Mouse (Mus musculus): ENCODE measurements at regions not wholly inside any gene's neighbourhood (a gene's known extent, or its start where the extent isn't known, plus 50 kb on each side); places are given as distances from the start of the nearest gene placed in this dataset.

DNA sequence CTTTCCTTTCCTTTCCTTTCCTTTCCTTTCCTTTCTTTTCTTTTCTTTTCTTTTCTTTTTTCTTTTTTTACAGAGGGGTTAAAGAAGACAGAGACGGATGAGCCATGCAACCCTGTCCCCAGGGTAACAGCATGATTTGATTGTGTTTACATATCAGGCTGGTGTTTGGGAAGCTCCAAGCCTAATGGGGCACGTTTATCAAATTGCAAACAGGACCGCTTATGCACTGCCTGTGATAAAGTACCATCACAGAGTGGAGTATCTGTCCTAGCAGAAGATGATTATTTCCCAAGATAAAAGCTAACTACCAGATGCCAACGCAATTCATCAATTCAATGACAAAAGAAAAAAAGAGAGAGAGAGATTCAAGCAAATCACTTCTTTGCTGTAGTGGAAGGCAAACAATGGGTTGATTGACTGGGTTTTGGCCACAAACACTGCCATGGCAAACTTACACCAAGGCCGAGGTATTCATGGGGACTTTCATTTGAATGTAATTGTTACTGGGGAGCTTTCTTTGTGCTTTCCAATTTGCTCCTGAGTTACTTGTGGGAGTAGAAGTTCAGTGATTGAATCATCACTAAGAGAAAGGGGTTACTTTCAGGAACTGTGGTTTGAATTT lies 1450.1 kb downstream of the Slc22a22 start:
- DNase-seq, result no peak

DNA sequence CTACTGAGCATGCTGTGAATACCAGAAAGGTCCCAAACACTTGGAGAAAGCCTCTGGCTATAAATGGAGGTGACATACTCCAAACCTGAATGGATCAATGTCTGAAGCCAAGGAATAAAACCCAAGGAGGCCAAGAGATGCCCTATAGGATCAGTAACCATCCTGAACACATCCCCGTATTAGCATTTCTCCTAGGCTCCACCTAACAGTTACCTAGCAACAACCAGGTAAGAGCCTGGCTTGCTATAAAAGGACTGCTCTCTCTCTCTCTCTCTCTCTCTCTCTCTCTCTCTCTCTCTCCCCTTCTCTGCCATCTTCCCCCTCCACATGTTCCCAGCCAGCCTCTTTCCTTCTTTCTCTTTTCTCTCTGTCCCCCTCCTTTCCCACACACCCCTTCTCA lies 1452.7 kb downstream of the Slc22a22 start:
- DNase-seq, result no peak

DNA sequence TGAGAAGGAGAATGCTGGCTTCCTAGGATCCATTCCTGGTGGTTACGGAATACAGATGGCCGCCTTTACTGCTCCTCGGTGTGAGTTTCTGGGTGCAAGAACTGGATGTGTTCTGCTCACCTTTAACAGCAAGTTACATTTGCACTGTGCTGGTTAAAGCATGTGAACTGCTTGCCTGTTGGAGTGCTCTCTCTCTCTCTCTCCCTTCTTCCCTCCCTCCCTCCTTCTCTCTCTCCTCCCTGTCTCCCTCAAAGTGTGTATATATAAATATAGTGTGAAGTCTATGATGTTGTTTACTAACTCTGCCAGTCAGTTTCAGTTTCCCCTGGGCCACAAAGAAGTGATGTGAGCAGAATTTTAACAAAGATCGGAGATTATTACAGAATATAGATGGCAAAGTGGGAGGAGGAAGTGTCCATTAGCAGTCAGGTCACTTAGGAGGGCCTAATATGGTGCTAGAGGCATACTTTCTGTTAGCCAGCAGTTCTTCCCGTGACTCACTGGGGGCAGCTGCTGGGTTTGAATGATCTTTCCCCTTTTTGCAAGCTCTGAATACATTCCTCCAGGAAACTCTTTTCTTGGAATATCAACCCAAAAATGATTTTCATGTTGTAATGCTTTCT lies 1453.5 kb downstream of the Slc22a22 start:
- no peak for DNase-seq

DNA sequence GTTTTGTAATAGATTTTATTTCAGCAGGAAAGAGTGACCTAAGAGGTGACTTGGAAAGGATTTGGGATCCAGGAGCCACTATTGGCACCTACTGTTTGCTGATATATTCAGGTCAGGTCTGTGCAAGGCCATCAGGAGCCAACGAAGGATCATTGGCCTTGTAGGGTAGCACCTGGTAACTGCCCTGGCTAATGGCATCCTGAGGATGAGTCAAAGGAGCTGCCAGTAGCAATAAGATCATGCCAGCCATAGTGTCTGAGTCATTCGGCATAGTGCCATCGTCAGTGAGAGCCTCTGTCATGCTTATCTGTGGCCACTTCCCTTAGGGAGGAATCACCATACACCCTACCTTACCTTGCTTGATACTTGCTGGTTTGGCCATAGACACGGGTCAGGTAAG lies 1455.1 kb downstream of the Slc22a22 start:
- no peak for DNase-seq

DNA sequence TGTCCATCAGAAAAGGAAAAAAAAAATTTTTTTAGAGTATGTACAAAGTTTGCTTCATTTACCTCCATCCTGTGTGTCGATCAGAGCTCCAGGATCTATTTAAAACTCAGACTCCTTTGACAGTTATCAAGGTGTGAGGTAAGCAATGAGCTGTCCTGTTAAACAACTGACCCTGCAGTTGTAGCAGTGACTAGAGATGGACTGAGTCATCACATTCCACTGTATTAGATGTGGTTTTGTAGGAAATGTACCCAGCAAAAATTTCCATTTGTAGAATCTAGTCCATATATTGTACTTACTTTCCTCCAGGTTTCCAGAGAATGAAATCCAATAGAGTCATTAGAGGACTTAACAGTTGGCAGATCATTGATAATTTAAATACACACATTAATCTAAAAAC lies 1459.3 kb downstream of the Slc22a22 start:
- no peak for DNase-seq

DNA sequence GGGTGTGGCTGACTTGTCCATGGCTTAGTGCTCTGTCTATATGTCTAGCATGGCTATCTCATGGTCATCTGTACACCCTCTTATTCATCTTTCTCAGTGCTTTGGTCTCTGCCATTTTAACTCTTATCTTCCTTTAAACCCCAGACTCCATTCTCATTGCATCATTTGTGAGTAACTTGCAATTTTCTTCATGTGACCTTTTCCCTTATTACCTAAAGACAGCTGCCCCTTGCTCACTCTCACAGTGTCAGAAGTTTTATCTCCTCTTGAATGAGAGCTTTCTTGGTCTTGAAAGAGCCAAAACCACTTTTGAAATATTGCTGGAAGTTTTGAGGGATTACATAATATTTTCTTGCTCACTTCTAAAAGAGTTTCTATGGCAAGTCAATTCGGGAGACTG lies 1459.9 kb downstream of the Slc22a22 start:
- DNase-seq, result no peak

DNA sequence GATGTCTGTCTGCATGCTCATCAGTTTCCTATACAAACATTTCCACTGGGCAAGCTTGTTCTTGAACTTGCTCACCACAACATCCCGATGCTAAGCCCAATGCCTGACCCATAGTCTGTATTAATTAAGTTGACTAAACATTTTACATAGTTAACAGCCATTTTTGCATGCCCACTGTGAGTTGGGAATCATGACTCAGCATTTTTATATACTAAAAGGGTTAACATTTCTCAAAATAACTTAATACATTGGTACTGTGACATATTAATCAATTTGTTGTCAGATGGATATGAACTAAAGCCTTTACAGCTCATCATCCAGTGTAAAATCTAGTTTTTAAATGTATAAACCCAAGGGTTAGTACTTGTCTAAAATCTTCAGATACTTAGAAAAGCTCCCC lies 1461.4 kb downstream of the Slc22a22 start:
- DNase-seq, result no peak

DNA sequence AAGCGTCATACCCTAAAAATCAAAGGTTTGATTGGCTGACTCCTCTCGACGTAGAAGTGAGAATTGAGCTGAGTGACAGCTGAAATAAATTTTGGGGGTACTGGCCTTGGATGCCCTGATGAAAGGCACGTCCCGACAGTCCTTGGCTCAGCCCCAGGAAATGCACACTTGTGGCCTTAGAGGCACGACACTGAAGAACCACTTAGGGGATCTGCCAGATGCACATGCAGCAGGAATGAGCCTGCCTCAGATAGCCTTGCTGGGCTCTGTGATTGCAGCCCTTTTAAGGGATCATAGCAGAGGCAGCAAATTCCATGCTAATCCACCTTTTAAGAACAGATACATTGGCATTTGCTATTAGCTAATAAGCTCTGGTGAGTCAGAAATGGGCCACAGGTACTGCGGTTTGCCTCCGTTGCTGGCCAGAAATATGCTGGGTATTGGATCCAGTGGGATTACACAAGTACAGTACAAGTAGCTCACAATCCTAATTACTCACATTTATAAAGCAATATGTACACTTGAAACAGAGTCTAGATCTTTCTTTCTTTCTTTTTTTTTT lies 1463.3 kb downstream of the Slc22a22 start:
- no peak for DNase-seq

DNA sequence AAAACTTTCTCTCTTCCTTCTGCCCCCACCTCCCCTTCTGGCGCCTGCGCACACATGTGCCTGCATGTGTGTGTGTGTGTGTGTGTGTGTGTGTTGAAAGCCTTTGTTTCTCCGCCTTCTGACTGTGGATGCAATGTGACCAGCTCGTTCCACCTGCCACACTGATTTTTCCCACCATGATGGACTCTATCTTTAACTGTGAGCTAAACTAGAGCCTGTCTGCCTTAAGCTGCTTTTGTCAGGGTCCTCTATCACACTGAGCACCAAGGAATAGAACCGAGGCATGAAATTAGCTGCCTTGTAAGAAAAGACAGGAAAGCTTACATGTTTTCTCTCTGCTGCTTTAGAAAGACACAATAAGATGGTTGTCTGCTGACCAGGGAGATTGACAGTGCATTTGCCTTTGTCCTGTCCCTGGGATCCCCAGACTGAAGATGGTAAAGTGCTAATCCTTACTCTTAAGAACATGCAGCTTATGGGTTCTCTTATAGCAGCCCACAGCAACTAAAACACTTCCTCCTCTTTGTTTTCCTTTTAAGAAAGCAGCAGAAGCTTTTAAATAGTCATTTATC lies 1468.7 kb downstream of the Slc22a22 start:
- DNase-seq, result no peak

DNA sequence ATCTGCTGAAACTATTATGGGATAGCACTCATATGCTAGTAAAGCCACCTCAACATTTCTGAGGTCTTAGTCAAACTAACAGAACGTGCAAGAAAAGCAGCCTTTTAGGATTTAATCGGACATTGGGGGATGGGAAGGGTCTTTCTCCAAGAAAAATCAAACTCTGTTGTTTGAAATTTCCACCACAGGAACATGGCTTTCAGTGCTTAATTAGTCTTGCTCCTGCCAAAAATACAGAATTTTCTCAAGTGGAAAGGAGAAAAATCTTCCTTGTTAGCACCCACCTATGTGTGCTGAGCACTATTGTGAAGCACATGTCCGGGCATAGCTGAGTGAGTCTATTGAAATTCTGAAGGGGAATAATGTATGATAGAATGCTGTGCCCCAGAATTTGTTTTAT lies 1470.0 kb downstream of the Slc22a22 start:
- DNase-seq, result no peak

DNA sequence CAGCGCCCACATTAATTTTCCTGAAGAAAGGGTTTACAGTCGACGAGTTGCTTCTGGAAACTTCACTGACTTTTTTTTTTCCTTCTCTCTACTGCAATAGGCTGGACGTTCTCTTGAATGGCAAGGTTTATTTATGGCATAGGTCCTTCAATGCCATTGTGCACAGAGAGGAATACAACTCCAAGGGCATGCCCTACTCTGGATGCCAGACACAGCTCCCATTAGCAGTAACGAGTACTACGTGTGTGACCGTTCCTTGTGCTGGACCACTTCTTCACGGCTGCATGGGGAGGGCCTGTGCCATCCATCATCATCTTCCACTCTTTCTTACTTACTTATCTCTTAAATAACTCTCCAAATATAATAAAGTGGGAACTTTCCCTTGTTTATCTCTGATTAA lies 1472.1 kb downstream of the Slc22a22 start:
- DNase-seq, result no peak

DNA sequence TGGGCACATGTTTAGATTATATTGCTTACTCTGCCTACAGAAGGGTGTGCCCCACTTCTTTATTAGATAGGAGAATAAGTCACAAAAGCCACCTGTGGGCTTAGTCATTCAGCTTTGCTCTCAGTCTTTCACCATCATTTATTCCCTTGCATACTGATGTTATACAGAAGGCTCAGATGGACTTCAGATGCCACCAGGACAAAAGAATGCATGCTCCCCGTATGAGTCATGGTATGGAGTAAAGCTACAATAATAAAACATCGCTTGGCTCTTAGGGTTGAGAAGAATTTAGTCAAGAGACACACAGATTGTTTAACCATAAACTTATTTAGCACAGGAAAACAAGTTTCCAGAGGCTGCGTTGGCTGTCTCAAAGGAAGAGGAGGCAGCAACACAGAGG lies 1473.5 kb downstream of the Slc22a22 start:
- no peak for DNase-seq

DNA sequence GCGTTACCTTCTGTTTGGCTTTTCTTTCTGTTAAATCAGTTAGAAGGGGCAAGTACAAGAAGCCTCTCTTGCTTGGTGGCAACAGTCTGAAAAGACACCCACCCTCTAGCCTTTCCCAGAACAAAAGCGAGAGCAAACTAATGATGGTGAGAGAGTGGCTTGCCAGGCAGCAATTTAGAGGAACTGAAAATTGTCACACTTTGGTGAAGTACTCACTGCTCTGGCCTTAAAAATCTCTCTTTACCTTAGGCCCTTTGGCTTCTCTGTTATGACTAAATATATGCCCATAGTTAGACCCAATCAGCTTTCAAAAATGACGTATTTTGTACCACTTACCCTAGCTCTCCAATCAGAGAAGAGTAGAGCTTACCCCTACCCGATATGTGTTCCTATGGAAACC lies 1477.8 kb downstream of the Slc22a22 start:
- no peak for DNase-seq

DNA sequence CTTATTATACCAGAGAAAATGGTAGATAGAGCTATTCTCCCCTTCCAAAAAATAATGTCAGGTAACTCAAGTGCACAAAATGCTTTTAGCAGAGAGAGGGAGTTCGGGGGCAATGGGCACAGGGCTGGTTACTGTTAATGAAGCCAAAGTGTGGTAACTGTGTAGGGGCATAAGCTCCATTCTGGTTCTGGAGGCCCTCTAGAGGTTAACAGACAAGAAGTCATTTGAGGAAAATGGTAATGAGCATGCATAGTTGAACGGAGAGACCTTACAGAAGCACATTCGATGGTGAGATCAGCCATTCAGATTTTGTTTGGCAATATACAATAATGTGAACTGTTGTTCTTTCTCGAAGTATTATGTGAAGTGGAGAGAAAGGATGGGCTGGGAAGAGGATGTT lies 1479.4 kb downstream of the Slc22a22 start:
- DNase-seq, result no peak

DNA sequence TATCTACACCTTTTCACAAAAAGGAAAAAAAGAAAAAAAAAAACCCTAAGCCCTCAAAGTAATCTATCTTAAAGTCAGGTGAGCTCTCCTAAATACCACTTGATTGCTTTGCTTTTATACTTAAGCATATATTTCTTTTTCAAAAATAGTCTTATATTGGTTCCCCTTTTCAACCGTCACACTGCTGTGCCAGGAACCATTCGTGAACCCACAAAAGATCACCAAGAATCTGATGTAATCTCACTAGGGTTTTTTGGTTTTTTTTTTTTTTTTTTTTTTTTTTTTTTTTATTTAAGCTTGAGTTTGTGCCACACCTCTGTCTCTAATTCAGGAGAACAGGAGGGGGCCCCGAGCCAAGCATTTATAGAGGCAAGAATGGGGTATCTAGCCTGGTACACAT lies 1482.7 kb downstream of the Slc22a22 start:
- DNase-seq, result no peak

DNA sequence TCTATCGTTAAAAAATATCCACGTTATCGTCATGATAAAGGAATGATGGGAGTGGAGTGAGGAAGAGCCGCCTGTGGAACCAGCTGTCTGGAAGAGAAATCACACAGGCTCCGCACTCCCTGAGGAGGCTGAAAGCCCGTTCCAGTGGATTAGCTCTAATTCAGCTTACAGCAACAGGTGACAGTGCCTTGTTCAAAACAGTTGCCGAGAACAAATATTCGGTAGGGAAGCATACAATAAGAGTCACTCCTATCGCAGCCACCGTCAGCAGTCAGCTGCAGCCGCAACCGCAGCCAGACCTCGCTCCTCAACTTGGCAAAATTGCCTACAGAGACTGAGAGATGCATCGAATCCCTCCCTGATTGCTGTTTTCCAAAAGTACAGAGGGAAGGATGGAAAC lies 1501.6 kb downstream of the Slc22a22 start:
- DNase-seq, result no peak

DNA sequence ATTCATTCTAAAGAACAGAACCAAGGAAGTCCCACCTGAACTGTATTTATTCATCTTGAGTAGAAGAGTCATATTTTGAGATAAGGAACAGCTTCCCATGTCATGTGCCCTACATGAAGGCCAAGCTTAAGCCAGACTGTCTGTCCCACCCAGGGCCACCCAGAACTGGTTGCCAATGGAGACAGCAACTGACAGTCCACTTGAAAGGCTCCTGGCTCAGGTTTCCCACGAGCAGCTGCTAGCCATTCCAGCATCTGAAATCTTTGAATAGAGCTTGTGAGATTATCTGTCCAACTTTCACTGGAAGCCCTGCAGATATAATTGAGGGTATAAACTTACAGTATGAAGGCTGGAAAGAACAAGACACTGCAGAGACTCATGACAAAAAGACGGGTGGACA lies 1510.6 kb downstream of the Slc22a22 start:
- no peak for DNase-seq

DNA sequence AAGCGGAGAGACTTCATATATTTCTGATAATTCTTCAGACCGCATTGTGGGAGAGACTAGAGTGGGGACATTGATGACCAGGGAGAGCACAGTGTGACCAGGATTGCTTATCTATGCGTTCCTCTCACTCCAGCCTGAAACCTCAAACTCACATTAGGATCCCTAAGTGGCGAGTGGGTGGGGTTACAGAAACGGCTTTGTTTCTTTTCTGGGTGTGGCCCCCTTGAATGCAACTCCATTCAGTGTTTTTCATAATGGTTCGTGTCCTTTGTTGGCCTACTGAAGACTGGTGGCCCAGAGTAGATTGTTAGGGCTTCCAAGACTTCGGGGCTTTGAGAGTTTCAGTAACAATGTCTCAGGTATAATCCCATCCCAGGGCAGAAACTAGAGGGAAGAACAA lies 1512.1 kb downstream of the Slc22a22 start:
- no peak for DNase-seq

DNA sequence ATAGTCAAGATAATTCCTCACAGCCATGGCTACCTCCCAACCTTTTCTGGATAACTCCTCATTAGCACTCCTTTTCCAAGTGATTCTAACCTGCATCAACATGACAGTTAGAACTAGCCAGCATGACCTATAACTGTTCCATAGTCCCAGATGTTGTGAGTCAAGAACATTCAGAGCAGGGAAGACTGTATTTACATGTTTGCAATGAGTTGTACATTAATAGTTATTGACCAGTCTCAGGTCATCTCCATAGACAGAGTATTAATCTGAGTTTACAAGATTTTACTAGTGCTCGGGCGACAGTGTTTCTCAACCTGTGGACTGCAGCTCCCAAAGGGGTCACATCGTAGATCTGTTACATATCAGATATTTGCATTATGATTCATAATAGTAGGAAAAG lies 1515.3 kb downstream of the Slc22a22 start:
- no peak for DNase-seq

Measured in layer of hippocampus, adult 9-11 months (tissue).